Mouse (Mus musculus): ENCODE data around the gene F2.

F2 gene

DNA sequence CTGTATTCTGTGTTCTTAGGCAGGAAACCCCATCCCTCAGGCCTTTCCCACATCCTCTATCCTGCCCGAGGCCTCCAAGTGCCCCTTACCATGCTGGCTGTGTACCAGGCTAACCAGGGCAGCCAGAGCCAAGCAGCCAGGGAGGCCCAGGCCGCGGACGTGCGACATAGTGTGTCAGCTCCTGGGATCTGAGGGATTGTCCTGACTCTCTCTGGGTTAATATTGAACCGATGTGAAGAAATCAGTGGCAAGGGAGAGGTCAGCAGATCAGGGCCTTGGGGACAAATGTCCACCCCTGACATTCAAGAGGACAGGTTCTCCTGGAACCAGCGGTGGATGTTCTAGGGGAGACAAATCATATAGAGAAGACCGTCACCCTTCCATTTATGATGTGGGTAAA is at the start of gene F2:
Gene F2 (minus strand): TSS at position 186 of the 400 bp plus-strand sequence.
- in situ Hi-C loops (cut with MboI, MseI) = no loop called here

DNA sequence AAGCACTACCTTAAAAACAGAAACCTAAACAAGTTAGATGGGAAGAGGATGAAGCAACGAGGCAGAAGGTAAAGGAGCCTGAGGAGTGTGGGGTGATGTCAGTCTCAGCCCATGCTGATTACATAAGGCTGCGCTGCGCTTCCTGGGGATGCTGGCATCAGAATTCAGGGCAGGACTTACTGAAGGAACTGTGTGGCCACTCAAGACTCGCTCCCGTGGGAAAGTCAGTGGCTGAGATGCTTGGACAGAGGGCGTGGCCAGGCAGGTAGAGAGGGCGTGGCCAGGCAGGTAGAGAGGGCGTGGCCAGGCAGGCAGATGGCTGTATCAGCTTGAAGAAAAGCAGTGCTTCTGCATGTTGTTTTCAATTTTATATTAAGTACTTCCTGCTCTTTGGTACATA is 47.7 kb upstream of the F2 start:
- in situ Hi-C loops (cut with MboI, MseI) = no loop called here

DNA sequence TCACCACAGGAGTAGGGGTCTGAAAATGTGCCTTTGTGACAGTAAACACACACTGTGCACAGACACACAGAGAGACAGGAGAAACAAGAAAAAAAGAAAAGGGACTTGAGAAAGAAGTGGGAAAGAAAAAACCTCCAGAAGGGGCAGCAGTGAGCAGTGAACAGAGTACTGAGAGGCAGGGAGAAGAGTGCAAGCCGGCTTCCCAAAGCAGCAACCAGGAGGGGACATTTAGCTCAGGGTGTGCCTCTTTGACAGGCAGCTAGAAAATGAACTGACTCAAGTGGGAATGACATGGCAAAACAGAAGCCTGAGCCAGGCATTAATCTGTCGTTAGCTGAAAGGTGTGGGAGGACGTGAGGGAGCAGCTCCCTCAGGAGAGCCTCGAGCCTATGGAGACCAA is 46.6 kb upstream of the F2 start:
- in situ Hi-C loops (cut with MboI, MseI) = no loop called here

DNA sequence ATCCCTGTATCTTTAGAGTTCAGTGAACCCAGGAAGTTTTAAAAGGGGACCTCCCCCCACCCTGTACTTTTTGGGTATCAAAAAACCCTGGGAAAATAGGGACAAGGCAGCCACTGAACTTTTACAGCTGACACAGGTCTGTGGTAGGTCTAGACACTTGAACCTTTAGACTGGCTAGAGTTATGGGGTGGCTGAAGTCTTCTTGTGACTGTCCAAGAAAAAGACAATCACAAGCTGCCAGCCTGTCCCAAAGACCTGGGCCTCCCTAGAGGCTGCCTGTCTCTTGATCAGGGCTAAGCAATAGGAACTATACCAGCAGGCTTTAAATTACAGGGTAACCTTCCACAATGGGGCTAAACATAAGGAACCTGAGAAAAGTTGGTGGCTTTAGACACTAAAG is 40.7 kb upstream of the F2 start:
- in situ Hi-C loops (cut with MboI, MseI) = no loop called here

DNA sequence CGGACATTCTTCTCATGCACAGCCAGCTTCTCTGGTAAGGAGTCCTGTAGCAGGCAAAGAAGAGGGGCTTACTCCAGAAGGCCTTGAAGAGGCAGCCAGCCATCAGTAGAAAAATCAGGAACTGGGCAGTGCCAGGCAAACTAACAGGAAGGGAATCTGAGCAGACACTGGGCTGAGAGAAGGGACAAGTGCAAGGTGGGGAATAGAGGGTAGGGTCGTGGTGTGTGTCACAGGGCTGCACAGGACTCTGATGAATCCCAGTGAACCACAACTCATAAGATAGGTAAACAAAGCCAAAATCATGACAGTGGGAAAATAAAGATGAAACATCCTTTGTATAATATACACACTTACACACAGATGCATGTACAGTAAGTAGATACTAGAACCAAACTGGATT is 40.2 kb upstream of the F2 start:
- in situ Hi-C loops (cut with MboI, MseI) = no loop called here

DNA sequence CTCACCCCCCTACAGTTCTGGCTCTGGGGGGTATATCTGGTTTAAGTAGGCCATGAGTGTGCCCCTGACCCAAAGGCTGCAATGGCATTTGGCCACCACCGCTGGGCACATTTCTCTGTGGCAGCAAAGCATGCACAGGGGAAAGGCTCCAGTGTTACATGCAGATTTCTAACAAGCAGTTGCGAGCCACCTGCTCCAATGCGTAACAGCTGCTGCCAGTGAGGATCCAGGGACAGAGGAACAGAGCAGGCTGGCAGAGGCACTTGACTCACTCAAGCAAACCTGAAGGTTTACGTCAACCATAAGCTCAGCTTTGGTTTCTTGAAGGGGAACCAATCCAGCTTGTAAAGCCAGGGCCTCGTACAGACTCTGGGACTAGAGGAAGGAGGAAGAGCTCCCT is 38.7 kb upstream of the F2 start:
- in situ Hi-C loops (cut with MboI, MseI) = no loop called here

DNA sequence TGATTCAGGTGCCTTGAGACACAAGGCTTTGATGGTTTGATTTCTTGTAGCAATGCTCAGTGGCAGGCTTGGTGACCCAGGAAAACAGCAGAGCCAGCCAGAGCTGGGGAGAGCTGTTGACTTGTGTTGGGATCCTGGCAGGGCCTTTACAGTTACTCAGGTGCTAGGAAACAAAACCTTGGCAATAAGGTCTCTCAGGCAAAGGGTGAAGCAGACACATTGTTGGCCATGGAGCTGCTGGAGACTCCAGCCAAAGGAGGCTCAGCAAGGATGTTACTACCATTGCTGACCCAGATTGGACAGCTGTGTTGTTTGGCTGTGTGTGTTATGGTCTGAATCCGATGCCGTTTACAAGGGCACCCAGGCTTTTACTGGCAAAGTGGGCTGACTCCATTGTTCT is 37.4 kb upstream of the F2 start:
- in situ Hi-C loops (cut with MboI, MseI) = no loop called here

DNA sequence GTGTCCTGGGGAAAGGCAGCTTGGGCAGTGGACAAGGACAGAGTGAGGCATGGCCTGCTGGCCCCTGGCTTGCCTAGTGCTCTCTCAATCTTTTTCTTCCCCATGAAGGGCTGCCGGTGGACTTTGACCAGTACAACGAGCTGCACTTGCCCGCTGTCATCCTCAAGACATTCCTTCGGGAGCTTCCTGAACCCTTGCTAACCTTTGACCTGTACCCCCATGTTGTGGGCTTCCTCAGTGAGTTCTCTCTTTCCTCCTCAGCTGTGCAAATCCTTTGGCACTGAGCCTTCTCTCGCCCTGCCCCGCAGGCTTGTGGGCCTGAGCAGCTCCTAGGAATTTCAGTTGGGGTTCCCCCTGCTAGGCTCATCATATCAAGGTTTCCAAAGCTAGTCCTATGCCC is 33.8 kb upstream of the F2 start:
- in situ Hi-C loops (cut with MboI, MseI) = no loop called here

DNA sequence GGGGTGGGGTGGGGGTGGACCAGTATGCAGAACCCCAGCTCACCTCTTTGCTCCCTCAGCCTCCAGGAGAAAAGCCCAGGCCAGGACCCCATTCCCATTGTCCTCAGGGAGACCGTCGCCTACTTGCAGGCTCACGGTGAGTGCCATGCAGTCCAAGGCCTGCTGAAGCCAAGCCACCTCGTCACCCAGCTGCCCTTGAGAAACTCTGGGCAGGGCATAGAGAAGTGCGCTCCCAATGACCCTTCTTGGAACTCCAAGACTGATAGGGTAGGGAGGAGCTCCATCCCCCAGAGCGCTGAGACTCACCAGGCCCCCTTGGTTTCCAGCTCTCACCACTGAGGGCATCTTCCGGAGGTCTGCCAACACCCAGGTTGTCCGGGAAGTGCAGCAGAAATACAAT is 33.1 kb upstream of the F2 start:
- in situ Hi-C loops (cut with MboI, MseI) = no loop called here

DNA sequence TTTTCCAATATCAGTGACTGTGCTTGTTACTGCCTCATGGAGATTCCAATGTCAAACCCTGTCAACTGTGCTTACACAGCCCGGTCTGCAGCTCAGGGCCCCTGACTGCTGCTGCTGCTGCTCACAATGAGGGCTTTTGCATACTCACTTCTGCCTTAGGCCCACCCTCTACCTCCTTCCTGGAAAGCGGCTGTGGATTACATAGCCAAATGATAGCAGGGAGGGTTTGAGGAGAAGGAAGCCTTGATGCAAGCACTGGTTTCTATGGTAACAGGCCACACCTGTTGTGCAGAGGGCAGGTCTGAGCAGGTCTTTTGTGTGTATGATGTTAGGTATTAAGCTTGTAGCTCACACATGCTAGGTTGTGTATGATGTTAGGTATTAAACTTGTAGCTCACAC is 31.5 kb upstream of the F2 start:
- in situ Hi-C loops (cut with MboI, MseI) = no loop called here

DNA sequence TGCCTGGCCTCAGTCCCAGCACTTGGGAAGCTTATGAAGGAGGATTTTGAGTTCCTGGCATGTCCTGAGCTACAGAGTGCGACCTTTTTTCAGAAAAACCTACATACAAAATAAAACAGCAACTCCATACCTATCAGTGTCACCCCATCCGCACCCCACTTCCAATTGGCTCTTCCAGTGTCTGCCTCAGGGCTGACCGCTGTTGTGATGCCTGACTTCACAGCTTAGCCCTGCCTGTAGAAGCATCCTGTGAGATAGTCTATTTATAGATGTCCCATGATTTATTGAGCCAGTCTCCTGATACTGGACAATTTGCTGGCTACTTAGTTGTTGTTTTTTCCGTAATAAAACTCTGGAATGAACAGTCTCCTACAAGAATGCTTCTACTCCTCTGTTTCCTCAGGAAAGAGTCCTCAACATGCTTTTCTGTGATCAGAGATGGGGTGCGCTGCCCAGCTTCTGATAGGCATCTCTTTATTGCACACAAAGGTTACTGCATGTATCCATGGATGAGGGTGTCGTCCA is 30.2 kb upstream of the F2 start:
- in situ Hi-C loops (cut with MboI, MseI) = no loop called here

DNA sequence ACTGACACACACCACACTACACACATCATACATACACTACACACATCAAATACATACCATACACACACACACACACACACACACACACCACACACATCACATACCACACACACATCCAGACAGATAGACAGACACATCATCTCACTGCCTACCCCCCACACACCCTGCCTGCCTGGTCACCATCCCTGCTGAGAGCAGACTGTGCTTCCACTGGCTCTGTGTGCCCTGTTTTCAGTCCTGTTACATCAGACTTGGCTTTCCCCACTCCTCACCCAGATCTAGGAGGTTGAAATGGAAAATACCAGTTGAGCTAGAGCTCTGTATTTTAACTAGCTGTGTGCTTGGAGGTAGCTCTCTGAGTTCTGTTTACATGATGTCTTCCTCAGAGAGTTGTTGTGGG is 28.6 kb upstream of the F2 start:
- in situ Hi-C loops (cut with MboI, MseI) = no loop called here

DNA sequence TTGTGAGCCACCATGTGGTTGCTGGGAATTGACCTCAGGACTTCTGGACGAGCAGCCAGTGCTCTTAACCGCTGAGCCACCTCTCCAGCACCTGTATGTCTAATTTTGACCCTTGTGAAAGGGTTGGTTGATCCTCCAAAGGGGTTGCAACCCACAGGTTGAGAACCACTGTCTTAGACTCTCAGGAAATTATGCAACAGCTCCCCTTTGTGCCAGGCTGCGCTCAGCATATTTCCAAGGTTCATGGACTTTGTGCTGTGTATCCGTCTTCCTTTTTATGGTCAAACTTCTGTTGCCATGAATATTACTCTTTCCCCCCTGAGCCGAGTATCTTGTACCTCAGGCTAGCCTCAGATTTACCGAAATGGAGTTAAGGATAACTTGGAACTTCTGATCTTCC is 24.8 kb upstream of the F2 start:
- in situ Hi-C loops (cut with MboI, MseI) = no loop called here

DNA sequence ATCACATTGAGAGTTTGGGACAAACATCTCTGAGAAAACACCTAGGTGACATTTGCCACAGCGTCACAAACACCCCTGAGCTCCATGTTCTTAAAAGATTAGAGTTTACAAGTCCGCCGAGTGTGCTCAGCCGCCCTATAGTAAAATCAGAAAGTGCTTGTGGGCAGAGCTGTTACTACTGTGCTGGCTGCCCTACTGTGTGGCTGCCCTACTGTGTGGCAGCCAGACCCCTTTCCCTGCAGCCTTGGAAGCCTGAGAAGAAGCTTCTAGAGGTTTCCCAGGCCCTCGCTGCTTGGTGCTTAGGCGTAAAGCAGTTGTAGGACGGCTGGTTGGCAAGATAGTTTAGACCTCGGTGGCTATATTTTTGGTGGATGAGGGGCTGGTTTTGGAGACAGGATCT is 23.4 kb upstream of the F2 start:
- in situ Hi-C loops (cut with MboI, MseI) = no loop called here

DNA sequence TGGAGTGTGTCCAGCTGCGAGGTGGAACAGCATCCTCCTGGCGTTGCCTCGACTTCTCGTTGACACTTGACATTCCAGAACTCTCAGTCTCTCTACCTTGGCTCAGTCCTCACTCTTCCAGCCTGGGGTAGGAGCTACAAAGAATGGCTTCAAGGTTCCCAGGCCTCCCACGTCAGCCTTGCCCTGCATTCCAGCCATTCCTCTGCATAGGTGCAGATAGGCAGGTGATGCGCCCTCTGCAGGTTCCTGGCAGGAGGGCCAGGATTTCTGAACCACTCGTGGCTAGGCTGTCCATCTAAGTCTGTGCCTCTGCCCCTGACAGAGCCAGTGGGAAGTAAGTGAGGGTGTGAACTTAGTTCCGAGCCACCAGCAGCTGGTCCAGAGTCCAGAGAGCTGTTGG is 20.6 kb upstream of the F2 start:
- in situ Hi-C loops (cut with MboI, MseI) = no loop called here

DNA sequence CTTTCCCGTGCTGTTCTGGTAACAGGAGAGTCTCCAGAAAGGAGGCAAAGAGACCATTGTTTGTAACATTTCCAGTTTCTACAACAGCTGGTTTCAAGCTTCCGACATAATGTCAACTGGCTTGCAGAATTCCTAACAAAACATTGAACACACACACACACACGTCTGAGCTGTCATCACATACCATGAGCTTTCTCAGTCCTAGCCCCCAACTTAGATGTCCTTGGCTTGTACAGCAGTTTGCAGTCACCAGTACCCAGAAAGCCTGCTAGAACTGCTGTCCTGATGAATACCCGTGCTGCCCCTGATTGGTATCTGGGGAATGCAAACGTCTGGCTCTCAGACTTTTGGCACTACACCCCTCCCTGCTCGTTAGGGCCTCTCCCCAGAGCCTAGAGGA is 19.6 kb upstream of the F2 start:
- in situ Hi-C loops (cut with MboI, MseI) = no loop called here

DNA sequence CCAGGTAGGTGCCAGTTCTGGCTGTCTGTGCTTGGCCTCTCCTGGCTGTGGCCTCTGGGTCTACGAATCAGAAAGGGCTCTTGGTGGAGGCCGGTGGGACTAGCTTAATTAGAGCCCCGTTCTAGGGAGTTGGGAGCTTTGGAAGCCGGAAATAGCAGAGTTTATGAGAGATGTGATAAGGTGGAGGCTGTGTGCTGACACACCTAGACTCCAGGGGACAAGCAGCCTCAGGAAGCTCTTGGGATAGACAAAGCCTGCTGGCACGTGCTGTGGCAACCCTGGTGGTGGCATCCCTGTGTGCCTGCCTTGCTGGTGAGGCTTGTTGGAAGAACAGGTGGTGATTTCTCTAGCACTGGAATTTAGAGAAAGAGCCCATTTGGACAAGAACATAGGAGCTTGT is 19.2 kb upstream of the F2 start:
- in situ Hi-C loops (cut with MboI, MseI) = no loop called here

DNA sequence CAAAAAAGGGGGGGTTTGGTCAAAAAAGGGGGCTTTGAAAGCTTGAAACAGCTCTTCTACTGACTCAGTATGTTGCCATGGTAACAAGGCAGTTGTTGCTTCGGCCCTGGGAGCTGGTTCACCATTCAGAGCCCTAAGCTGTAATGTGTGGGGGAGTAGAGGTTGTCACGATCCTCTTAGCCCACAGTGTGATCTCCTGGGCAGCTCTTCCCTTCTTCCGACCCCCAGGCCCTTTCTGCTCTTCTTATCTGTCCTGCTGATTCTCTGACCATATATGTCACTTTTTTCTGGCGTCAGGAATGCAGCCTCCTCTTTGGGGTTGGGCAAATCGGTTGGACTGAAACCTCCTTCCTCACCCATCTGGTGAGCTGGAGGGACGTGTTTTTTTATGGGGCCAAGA is 16.6 kb upstream of the F2 start:
- in situ Hi-C loops (cut with MboI, MseI) = no loop called here

DNA sequence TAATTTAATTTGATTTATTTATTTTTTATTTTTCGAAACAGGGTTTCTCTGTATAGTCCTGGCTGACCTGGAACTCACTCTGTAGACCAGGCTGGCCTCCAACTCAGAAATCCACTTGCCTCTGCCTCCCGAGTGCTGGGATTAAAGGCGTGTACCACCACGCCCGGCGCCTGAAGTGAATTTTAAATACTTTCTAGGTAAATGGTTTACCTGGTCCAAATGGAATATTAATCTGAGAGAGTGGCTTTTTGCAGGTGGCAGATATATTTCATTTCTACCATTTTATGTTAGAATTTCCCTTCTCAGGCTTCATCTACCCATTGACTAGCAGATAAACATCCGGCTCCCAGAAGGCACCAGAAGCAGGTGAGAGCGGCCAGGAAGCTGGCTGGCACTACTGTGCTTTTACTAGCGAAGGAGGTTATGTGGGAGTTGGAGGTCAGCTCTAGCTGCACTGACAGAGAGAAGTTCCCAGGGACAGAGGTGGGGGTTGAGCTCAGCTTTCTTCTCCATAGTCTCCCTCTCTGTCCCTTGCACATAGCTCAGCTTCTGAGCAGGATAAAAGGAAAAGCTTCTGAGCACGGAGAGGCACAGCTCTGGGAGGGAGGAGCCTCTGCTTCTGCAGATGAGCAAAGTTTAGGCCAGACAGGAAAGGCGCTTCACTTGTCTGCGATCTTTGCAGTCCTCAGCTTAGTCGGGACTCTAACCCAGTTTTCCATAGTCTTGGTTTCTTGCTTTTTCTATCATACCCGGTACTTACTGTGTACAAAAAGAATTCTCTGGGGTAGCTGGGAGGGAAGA is 15.4 kb upstream of the F2 start:
- in situ Hi-C loops (cut with MboI, MseI) = no loop called here

DNA sequence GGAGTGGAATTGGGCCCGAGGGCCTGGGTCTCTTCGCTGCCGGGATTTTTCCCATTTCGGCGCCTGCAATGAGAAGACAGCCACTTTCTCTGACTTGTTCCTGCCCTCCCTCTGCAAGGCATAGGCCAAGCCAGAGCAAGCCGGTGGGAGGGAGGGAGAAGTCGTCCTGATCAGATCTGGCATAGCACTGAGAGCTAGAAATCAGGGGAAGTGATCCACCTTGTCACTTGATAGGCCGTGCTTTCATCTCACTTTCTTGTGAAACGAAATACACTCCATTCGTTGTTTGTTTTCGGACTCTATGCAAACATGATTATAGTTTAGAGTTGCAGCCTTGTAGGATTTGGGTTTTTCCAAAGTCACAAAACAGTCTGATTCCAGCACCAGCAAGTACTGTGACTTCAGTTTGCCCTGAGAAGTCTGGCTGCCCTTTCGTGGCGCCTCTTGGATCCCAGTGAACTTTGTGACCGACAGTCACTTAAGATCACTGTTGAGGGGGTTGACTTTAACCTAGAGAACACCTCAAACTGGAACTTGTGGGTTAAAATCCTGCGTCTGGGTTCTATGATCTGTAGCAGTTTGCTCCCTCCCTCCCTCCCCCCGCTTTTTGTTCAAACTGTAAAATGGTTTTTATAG is 14.3 kb upstream of the F2 start:
- in situ Hi-C loops (cut with MboI, MseI) = no loop called here

DNA sequence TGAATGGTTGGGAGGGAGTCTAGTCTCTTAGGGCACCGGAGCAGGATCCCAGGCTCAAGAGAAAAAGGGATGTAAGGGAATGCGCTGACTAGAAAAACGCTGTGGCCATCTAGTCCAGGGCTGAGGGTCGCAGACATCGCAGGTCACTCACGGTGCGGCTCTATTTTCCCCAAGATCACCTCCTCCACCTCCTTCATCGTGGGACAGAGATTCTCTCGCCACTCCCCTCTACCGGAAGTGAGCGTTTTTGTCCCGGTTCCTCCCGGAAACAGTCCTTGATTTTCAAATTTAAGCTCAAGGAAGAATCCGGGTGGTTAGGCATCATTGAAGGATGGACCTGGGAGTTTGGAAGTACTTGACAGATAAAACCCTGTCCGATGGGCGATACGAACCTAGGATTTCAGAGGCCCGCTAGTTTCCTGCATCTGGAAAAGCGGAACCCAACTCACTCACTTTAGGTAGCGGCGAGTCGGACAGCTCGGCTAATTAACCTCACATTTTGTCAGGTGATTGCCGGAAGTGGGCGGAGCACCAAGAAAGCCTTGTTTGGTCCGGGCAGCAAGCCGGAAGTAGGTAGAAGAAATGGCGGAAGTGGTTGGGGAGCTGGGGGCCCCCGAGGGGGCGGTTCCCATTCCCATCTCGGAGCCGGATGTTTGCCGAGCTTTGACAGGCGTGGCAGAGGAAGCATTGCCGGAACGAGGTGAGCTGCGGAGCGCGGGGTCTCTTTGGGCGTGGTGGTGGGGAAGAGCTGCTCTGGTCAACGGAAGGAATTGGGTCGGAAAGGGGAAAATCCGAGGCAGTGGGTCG is 13.5 kb upstream of the F2 start, which contains the start of the genes Zfp408 and Arhgap1:
Gene Zfp408 (minus strand): TSS at position 239 of the 807 bp plus-strand sequence.
Gene Arhgap1 (plus strand): TSS at position 308 of the 807 bp plus-strand sequence.
- in situ Hi-C loops (cut with MboI, MseI) = loop anchor here (10.0 kb wide), 1 partner anchor 1265 kb away; the partner anchor contains the start of gene Syt13

DNA sequence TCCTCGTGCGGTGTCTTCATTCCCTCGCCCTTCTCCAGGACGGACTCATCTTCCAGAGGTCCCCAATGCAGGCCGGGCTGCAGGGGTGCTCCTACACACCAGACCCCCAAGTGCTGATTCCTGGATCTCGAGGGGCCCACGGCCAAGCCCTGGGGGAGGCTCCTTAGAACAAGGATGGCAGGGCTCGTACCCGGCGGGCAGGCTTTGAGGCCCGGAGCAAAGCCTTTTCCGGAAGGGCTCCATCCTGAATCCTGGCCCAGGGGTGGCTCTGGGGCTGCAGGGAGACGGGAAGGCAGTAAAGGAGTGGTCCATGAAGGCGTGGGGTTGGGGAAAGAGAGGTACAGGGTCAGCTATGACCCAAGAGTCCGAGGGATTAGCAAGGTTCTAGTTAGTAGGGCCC is 12.9 kb upstream of the F2 start:
- in situ Hi-C loops (cut with MboI, MseI) = loop anchor here (10.0 kb wide), 1 partner anchor 1266 kb away; the partner anchor contains the start of gene Syt13
